Mouse (Mus musculus) bone marrow macrophage, adult 2 months (primary cell): ENCODE data around the gene Vopp1. TPM values are rescaled to one million over a fixed set of nuclear protein-coding genes. Genes with fewer than 3 reads are reported as not detected.
"Not testable (repeated sequence)": the region's sequence is repeated elsewhere in the genome, so short reads cannot be mapped to it uniquely, and the experiment has no call there.

Experiments
- H3K27ac ChIP-seq: 2 replicates; pipeline ENCODE4 v1.5.1; 2012; ENCODE audit warnings: low read depth, low read length; ENCODE audit not compliant: insufficient read depth
- H3K4me1 ChIP-seq: 2 replicates; pipeline ENCODE4 v1.6.1; 2012; ENCODE audit warnings: low read length; ENCODE audit not compliant: control insufficient read depth, insufficient read depth
- H3K4me3 ChIP-seq: 2 replicates; pipeline ENCODE4 v1.5.1; 2012; ENCODE audit warnings: mild to moderate bottlenecking, low read length, moderate library complexity; ENCODE audit not compliant: insufficient read depth
- CTCF ChIP-seq: IDR thresholded peaks from 2 replicates; pipeline ENCODE4 v1.5.1; 2012; ENCODE audit warnings: low read depth, mild to moderate bottlenecking, low read length, moderate library complexity
- POLR2A ChIP-seq: IDR thresholded peaks from 2 replicates; pipeline ENCODE4 v1.6.1; 2012; ENCODE audit warnings: mild to moderate bottlenecking, low read depth, low read length, borderline replicate concordance
- polyA plus RNA-seq: library from polyadenylated mRNA; stranded (reverse); fragments of >200 nt; gene quantifications from 2 replicates; pipeline ENCODE4 v1.2.4, GENCODE M21; 2012; ENCODE audit not compliant: missing spikeins, insufficient read depth, insufficient read length

The Vopp1 gene
- polyA plus RNA-seq, 1 experiment, result 17.0 TPM

GRCm38 (mm10) chr6:57814436-57814940, 10.5 kb downstream of the Vopp1 start:
- TF ChIP-seq CTCF, result no peak
- no peak for TF ChIP-seq POLR2A
- Histone ChIP-seq H3K27ac (no peak overlapping the region), H3K4me1 (peaks cover 11% of the 10 kb centered on the region), H3K4me3 (no peak overlapping the region)

DNA sequence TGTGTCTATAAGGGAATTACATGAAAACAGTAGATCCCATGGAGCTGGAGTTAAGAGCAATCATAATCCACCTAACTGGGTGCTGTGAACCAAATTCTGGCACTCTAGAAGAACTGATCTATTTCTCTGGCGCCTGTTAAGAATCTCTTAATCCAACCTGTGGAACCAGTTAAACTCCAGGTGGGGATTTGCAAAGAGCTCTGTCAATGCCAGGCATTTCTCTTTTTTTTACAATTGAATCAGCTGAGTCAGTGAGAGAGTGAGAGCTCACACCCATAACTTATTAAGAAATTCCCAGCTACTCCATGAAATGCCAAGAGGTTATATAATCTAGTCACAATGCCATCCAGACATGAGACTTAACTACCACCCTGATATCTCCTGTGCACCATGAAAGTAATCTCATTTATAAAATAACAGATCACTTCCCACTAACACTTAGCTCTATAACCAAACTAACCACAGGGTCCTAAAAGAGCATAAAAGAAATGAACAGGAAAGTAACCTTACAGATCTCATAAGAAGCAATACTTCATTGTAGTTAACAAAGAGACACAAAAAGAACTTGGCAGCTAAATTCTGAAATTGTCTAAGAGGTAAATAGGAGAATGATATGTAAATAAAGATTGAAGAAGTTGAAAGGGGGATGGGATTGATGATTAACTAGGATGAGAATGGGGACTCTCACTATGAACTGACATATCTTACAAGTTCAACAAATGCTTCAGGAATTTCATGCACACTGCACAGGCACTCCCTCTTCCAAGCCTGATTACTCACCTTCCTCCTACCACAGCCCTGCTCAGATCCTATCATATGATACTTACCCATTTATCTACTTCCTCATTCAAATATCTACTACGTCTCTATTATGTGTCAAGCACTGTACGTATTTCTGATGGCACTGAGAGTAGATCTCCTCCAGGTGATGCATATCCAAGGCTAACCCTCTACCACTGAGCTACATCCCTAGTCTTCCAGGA, 12.9 kb downstream of the Vopp1 start:
- no peak overlapping the region for H3K4me3 ChIP-seq
- TF ChIP-seq POLR2A, result no peak
- TF ChIP-seq CTCF, result no peak

GRCm38 (mm10) chr6:57805218-57806069, 19.5 kb downstream of the Vopp1 start:
- Histone ChIP-seq H3K27ac (no peak overlapping the region), H3K4me1 (peaks cover 4% of the 10 kb centered on the region; the same call in 1 of the 2 replicates), H3K4me3 (no peak overlapping the region)
- TF ChIP-seq CTCF, result no peak
- TF ChIP-seq POLR2A, result no peak

More for the DNA sequence above, 12.9 kb downstream of the Vopp1 start:
- H3K27ac ChIP-seq, result no peak overlapping the region
- H3K4me1 ChIP-seq, result peaks cover 11% of the 10 kb centered on the region

DNA sequence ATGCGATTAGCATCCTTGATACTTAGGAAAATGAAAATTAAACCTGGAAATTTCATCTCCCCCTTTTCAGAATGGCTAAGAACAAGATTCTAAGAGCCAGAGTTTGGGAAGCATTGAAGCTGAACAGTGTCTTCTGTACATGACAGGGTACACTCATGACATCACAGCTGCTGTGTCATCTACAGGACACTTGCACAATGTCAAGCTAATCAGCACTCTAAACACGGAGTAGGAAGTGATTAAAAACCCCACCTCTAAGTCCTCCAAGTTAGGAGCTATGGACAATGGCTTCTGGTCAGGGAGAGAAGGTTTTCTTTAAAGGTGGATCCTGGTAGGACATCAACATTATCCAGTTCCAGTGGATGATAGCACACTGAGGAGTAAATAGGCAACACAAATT, 21.8 kb downstream of the Vopp1 start:
- Histone ChIP-seq H3K4me3 (no peak overlapping the region), H3K4me1 (peaks cover 6% of the 10 kb centered on the region), H3K27ac (no peak overlapping the region)
- TF ChIP-seq CTCF, result no peak
- TF ChIP-seq POLR2A, result no peak

DNA sequence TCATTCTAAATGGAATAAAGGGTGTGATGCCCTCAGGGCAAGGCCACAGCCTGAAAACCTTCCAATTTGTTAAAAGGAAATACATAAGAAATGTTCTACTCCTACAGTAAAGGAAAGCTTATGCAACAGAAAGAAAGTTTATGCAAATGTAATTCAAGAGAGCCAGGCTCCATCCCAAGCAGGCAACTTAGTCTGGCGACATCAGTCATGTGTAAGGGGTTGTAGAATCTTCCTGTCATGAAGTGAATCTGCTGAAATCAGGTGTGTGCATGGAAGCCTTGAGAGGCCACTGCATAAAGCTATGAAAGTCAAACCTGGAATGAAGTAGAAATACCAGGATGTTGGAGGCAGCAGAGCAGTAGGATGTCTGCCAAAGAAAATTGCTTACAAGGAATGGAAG, 26.0 kb downstream of the Vopp1 start:
- no peak for TF ChIP-seq POLR2A
- TF ChIP-seq CTCF, result no peak
- H3K4me3 ChIP-seq, result no peak overlapping the region
- H3K27ac ChIP-seq, result no peak overlapping the region
- peaks cover 17% of the 10 kb centered on the region for H3K4me1 ChIP-seq

- Histone ChIP-seq H3K4me1 (peaks cover 14% of the 10 kb centered on the region), H3K27ac (no peak overlapping the region), H3K4me3 (no peak overlapping the region)
- TF ChIP-seq CTCF, result no peak
- TF ChIP-seq POLR2A, result no peak
Observed at GRCm38 (mm10) chr6:57796853-57797423, 28.0 kb downstream of the Vopp1 start.

- Histone ChIP-seq H3K4me1 (peaks cover 14% of the 10 kb centered on the region), H3K4me3 (no peak overlapping the region), H3K27ac (no peak overlapping the region)
- no peak for TF ChIP-seq CTCF
- no peak for TF ChIP-seq POLR2A
Observed at GRCm38 (mm10) chr6:57795835-57796234, 29.1 kb downstream of the Vopp1 start.

DNA sequence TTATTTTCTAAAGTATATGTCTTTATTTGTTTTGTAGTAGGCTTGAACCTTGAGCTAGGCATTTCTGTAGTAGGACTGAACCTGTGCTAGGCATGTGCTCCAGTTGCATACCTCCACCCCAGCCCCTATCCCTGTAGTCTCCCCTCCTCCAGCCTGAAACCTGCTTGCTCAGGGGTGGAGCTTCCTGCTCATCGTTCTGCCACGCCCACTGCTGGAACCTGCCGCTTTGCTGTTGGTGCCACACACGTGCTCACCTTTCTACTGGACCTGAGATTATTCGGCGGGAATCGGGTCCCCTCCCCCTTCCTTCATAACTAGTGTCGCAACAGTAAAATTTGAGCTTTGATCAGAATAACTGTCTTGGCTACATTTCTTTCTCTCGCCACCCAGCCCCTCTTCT, 32.1 kb downstream of the Vopp1 start:
- H3K27ac ChIP-seq, H3K4me3 ChIP-seq: not testable (repeated sequence)
- H3K4me1 ChIP-seq, result peaks cover 13% of the 10 kb centered on the region

GRCm38 (mm10) chr6:57790542-57790941, 34.4 kb downstream of the Vopp1 start:
- Histone ChIP-seq H3K4me1 (peaks cover 2% of the 10 kb centered on the region), H3K4me3 (peak overlapping the region; percentile 32; the same call in 1 of the 2 replicates), H3K27ac (peak overlapping the region; percentile 52)
- no peak for TF ChIP-seq CTCF
- TF ChIP-seq POLR2A, result no peak
